Mouse (Mus musculus): ENCODE data around the gene Itln1. TPM values are rescaled to one million over a fixed set of nuclear protein-coding genes. Genes with fewer than 3 reads are reported as not detected.
"Not testable (repeated sequence)": the region's sequence is repeated elsewhere in the genome, so short reads cannot be mapped to it uniquely, and the experiment has no call there.

Itln1 gene
- polyA plus RNA-seq, 1 experiment from 2014 or later, result not detected

- Histone ChIP-seq H3K9me3 (no peaks in the 10 kb centered on the region), H3K27me3 (ENCODE audit: insufficient read depth, poor library complexity, severe bottlenecking) (no peaks in the 10 kb centered on the region), H3K4me1 (replicated peaks) (no peaks in the 10 kb centered on the region; the same call in 1 of the 2 replicates), H3K27ac (no peak overlapping the region), H3K4me3 (no peak overlapping the region), H3K36me3 (no peaks in the 10 kb centered on the region)
- 72% methylated on average over 9 of the region's 9 CpGs for WGBS
- DNase-seq (ENCODE audit: low spot score), result no peak
Measured at GRCm38 (mm10) chr1:171473920-171474640, 61.0 kb downstream of the Itln1 start.

GRCm38 (mm10) chr1:171473506-171473905 lies 61.6 kb downstream of the Itln1 start:
- Histone ChIP-seq H3K4me1 (replicated peaks) (no peaks in the 10 kb centered on the region; the same call in 1 of the 2 replicates), H3K27ac (no peak overlapping the region), H3K36me3 (no peaks in the 10 kb centered on the region), H3K9me3 (no peaks in the 10 kb centered on the region), H3K4me3 (no peak overlapping the region), H3K27me3 (ENCODE audit: insufficient read depth, poor library complexity, severe bottlenecking) (no peaks in the 10 kb centered on the region)
- 84% methylated on average over 4 of the region's 4 CpGs for WGBS
- DNase-seq (ENCODE audit: low spot score), result no peak

GRCm38 (mm10) chr1:171471941-171472340 lies 63.2 kb downstream of the Itln1 start:
- not testable (repeated sequence) for H3K4me3 ChIP-seq; H3K9me3 ChIP-seq; DNase-seq (ENCODE audit: low spot score); H3K4me1 ChIP-seq (replicated peaks); H3K27ac ChIP-seq; H3K36me3 ChIP-seq; H3K27me3 ChIP-seq (ENCODE audit: insufficient read depth, poor library complexity, severe bottlenecking)
- 93% methylated on average over 8 of the region's 8 CpGs for WGBS

GRCm38 (mm10) chr1:171471452-171471851 lies 63.6 kb downstream of the Itln1 start:
- DNase-seq (ENCODE audit: low spot score), result no peak
- H3K9me3 ChIP-seq, result no peaks in the 10 kb centered on the region
- H3K4me3 ChIP-seq, result no peak overlapping the region
- H3K27ac ChIP-seq, result no peak overlapping the region
- 59% methylated on average over 1 of the region's 1 CpGs for WGBS
- H3K36me3 ChIP-seq, result no peaks in the 10 kb centered on the region
- H3K4me1 ChIP-seq (replicated peaks), result no peaks in the 10 kb centered on the region; the same call in 1 of the 2 replicates
- no peaks in the 10 kb centered on the region for H3K27me3 ChIP-seq (ENCODE audit: insufficient read depth, poor library complexity, severe bottlenecking)

GRCm38 (mm10) chr1:171470896-171471295 lies 64.2 kb downstream of the Itln1 start:
- Histone ChIP-seq H3K27me3 (ENCODE audit: insufficient read depth, poor library complexity, severe bottlenecking) (no peaks in the 10 kb centered on the region), H3K27ac (no peak overlapping the region), H3K9me3 (no peaks in the 10 kb centered on the region), H3K4me1 (replicated peaks) (no peaks in the 10 kb centered on the region; the same call in 1 of the 2 replicates), H3K4me3 (no peak overlapping the region), H3K36me3 (no peaks in the 10 kb centered on the region)
- WGBS, result 88% methylated on average over 5 of the region's 5 CpGs
- no peak for DNase-seq (ENCODE audit: low spot score)

GRCm38 (mm10) chr1:171470371-171470871 lies 64.7 kb downstream of the Itln1 start:
- H3K27ac ChIP-seq, result no peak overlapping the region
- no peaks in the 10 kb centered on the region for H3K27me3 ChIP-seq (ENCODE audit: insufficient read depth, poor library complexity, severe bottlenecking)
- H3K9me3 ChIP-seq, result no peaks in the 10 kb centered on the region
- no peaks in the 10 kb centered on the region for H3K36me3 ChIP-seq
- H3K4me1 ChIP-seq (replicated peaks), result no peaks in the 10 kb centered on the region; the same call in 1 of the 2 replicates
- WGBS, result 37% methylated on average over 7 of the region's 7 CpGs
- DNase-seq (ENCODE audit: low spot score), result peak; percentile 54
- no peak overlapping the region for H3K4me3 ChIP-seq

GRCm38 (mm10) chr1:171469678-171470077 lies 65.4 kb downstream of the Itln1 start:
- no peaks in the 10 kb centered on the region for H3K9me3 ChIP-seq
- 93% methylated on average over 3 of the region's 3 CpGs for whole genome bisulfite sequencing
- no peak overlapping the region for H3K4me3 ChIP-seq
- no peaks in the 10 kb centered on the region for H3K36me3 ChIP-seq
- H3K27me3 ChIP-seq (ENCODE audit: insufficient read depth, poor library complexity, severe bottlenecking), result no peaks in the 10 kb centered on the region
- DNase-seq (ENCODE audit: low spot score), result no peak
- H3K27ac ChIP-seq, result no peak overlapping the region
- no peaks in the 10 kb centered on the region; the same call in 1 of the 2 replicates for H3K4me1 ChIP-seq (replicated peaks)

Other genes with a start within 250 kb of the Itln1 start
- 95.6 and 111 TPM in 2 replicates for gene Usp21, start 247.3 kb downstream of the Itln1 start, polyA plus RNA-seq (2016; fragmentation: Nextera tagmentation; extraction: Ambion mirVana)
- gene Ufc1, start 240.3 kb downstream of the Itln1 start, polyA plus RNA-seq (2016; fragmentation: Nextera tagmentation; extraction: Ambion mirVana), result 105 and 111 TPM in 2 replicates
- gene Dedd, start 206.1 kb downstream of the Itln1 start, polyA plus RNA-seq (2016; fragmentation: Nextera tagmentation; extraction: Ambion mirVana), result 46.2 and 48.4 TPM in 2 replicates
- 39.6 and 46.0 TPM in 2 replicates for gene Nit1, start 189.6 kb downstream of the Itln1 start, polyA plus RNA-seq (2016; fragmentation: Nextera tagmentation; extraction: Ambion mirVana)
- 130 and 147 TPM in 2 replicates for gene Pfdn2, start 189.6 kb downstream of the Itln1 start, polyA plus RNA-seq (2016; fragmentation: Nextera tagmentation; extraction: Ambion mirVana)
- 2.1 and 2.5 TPM in 2 replicates for gene Klhdc9, start 174.5 kb downstream of the Itln1 start, polyA plus RNA-seq (2016; fragmentation: Nextera tagmentation; extraction: Ambion mirVana)
- gene Nectin4, start 165.2 kb downstream of the Itln1 start, polyA plus RNA-seq (2016; fragmentation: Nextera tagmentation; extraction: Ambion mirVana), result 1.5 and 1.7 TPM in 2 replicates
- 0.82 and 0.98 TPM in 2 replicates for gene Arhgap30, start 146.3 kb downstream of the Itln1 start, polyA plus RNA-seq (2016; fragmentation: Nextera tagmentation; extraction: Ambion mirVana)
- 143 and 159 TPM in 2 replicates for gene Usf1, start 124.0 kb downstream of the Itln1 start, polyA plus RNA-seq (2016; fragmentation: Nextera tagmentation; extraction: Ambion mirVana)
- gene Tstd1, start 116.4 kb downstream of the Itln1 start, polyA plus RNA-seq (2016; fragmentation: Nextera tagmentation; extraction: Ambion mirVana), result 9.7 and 10.1 TPM in 2 replicates
- gene F11r, start 97.8 kb downstream of the Itln1 start, polyA plus RNA-seq (2016; fragmentation: Nextera tagmentation; extraction: Ambion mirVana), result 22.2 and 28.7 TPM in 2 replicates
- gene Alyref2, start 31.8 kb downstream of the Itln1 start, polyA plus RNA-seq (2016; fragmentation: Nextera tagmentation; extraction: Ambion mirVana), result 11.2 and 13.3 TPM in 2 replicates
- gene Cd244a, start 23.9 kb upstream of the Itln1 start, polyA plus RNA-seq (2016; fragmentation: Nextera tagmentation; extraction: Ambion mirVana), result 0.09 TPM in 1 of 2 replicates, not detected in the other
- 0.09 TPM in 1 of 2 replicates, not detected in the other for gene Ly9, start 72.1 kb upstream of the Itln1 start, polyA plus RNA-seq (2016; fragmentation: Nextera tagmentation; extraction: Ambion mirVana)
- gene Slamf7, start 117.7 kb upstream of the Itln1 start, polyA plus RNA-seq (2016; fragmentation: Nextera tagmentation; extraction: Ambion mirVana), result not detected in 2 replicates
- gene Cd48, start 146.7 kb upstream of the Itln1 start, polyA plus RNA-seq (2016; fragmentation: Nextera tagmentation; extraction: Ambion mirVana), result 0.30 and 0.46 TPM in 2 replicates
- gene Slamf1, start 231.8 kb upstream of the Itln1 start, polyA plus RNA-seq (2016; fragmentation: Nextera tagmentation; extraction: Ambion mirVana), result 0.14 and 0.29 TPM in 2 replicates